Mouse (Mus musculus) liver, adult 2 months (tissue): ENCODE results near the gene Jun. TPM values are rescaled to one million over a fixed set of nuclear protein-coding genes. Genes with fewer than 3 reads are reported as not detected.

Source experiments
- DNase-seq: peaks from one replicate; pipeline ENCODE4 v3.0.0-alpha.2; 2011; ENCODE audit warnings: low read depth, low spot score; ENCODE audit errors: extremely low read depth
- H3K27ac ChIP-seq: fragments of 200-500 bp; replicated peaks from 2 replicates; pipeline ENCODE4 v1.5.1; 2012; ENCODE audit warnings: low read depth, mild to moderate bottlenecking, control low read depth, inconsistent platforms, low read length; ENCODE audit not compliant: insufficient read depth
- H3K27me3 ChIP-seq: fragments of 200-500 bp; 2 replicates; pipeline ENCODE4 v1.6.1; 2012; ENCODE audit warnings: mild to moderate bottlenecking, moderate library complexity, low read length, inconsistent platforms; ENCODE audit not compliant: control insufficient read depth, insufficient read depth
- H3K36me3 ChIP-seq: fragments of 200-500 bp; 2 replicates; pipeline ENCODE4 v1.6.1; 2012; ENCODE audit warnings: low read length, inconsistent platforms; ENCODE audit not compliant: control insufficient read depth, insufficient read depth
- H3K4me1 ChIP-seq: fragments of 200-500 bp; 2 replicates; pipeline ENCODE4 v1.6.1; 2011; ENCODE audit warnings: low read length; ENCODE audit not compliant: control insufficient read depth, insufficient read depth
- H3K4me3 ChIP-seq: fragments of 200-500 bp; 2 replicates; pipeline ENCODE4 v1.5.1; 2011; ENCODE audit warnings: low read depth, mild to moderate bottlenecking, control low read depth, low read length, moderate library complexity; ENCODE audit not compliant: insufficient read depth
- H3K79me2 ChIP-seq: fragments of 200-500 bp; 2 replicates; pipeline ENCODE4 v1.6.1; 2012; ENCODE audit warnings: inconsistent platforms, mild to moderate bottlenecking, low read length, moderate library complexity; ENCODE audit not compliant: control insufficient read depth, insufficient read depth
- H3K9ac ChIP-seq: fragments of 200-500 bp; 2 replicates; pipeline ENCODE4 v1.6.1; 2012; ENCODE audit warnings: low read depth, mild to moderate bottlenecking, control low read depth, inconsistent platforms, low read length
- CTCF ChIP-seq: fragments of 200-500 bp; IDR thresholded peaks from 2 replicates; pipeline ENCODE4 v1.5.1; 2011; ENCODE audit warnings: low read depth, low read length, control low read depth
- POLR2A ChIP-seq: fragments of 200-500 bp; IDR thresholded peaks from 2 replicates; pipeline ENCODE4 v1.6.1; 2011; ENCODE audit warnings: low read length, control low read depth; ENCODE audit not compliant: insufficient read depth; ENCODE audit errors: extremely low read depth
- WGBS: fragments of 180-500 bp; shearing (Covaris S2); methylation state at CpG from one replicate; pipeline ENCODE4 v1.1.7; 2018; 5-methylcytosine and 5-hydroxymethylcytosine counted together
- polyA plus RNA-seq: library from polyadenylated mRNA; depleted of rRNA; stranded (reverse); fragments of >200 nt; gene quantifications from 2 replicates; pipeline ENCODE4 v1.2.3, GENCODE M21; 2012
- total RNA-seq: library from RNA; depleted of rRNA; stranded (reverse); fragments of >200 nt; gene quantifications from 2 replicates; pipeline ENCODE4 v1.2.3, GENCODE M21; 2014

The Jun gene
- total and polyA plus RNA-seq, 2 experiments: 3.7 to 5.7 TPM

- Histone ChIP-seq H3K27ac (no peak overlapping the region), H3K36me3 (no peaks in the 10 kb centered on the region), H3K4me1 (no peaks in the 10 kb centered on the region), H3K79me2 (no peaks in the 10 kb centered on the region), H3K9ac (no peak overlapping the region), H3K27me3 (no peaks in the 10 kb centered on the region), H3K4me3 (no peak overlapping the region)
- no peak for TF ChIP-seq POLR2A
- TF ChIP-seq CTCF: no peak
- 87% methylated on average over 4 of the region's 4 CpGs for WGBS
- DNase-seq: no peak
Observed at GRCm38 (mm10) chr4:95092516-95092915, 40.5 kb upstream of the Jun start.

GRCm38 (mm10) chr4:95091536-95091935, 39.5 kb upstream of the Jun start:
- Histone ChIP-seq H3K36me3 (no peaks in the 10 kb centered on the region), H3K27ac (no peak overlapping the region), H3K27me3 (no peaks in the 10 kb centered on the region), H3K79me2 (no peaks in the 10 kb centered on the region), H3K4me1 (no peaks in the 10 kb centered on the region), H3K4me3 (no peak overlapping the region), H3K9ac (no peak overlapping the region)
- WGBS: 82% methylated on average over 4 of the region's 4 CpGs
- TF ChIP-seq CTCF: no peak
- no peak for TF ChIP-seq POLR2A
- DNase-seq: no peak

DNA sequence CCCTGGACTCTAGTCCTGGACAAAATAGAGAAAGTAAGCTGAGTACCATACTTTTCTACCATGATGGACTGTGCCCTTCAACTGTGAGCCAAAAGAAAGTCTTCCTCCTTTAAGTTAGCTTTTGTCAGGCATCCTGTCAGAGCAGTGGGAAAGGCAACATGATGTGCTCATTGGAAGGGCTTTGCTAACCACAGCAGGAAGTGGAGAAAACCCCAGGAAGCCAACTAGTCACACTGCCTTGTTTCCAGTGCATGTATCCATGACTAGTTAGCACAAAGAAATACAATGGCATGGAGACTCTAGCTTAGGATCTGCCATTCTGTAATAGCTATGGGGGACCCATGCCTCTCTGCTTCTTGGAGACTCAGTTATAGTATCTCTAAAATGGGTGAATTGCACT, 37.9 kb upstream of the Jun start:
- H3K79me2 ChIP-seq: no peaks in the 10 kb centered on the region

GRCm38 (mm10) chr4:95089053-95089452, 37.0 kb upstream of the Jun start:
- H3K4me3 ChIP-seq: no peak overlapping the region

More for the DNA sequence above, 37.9 kb upstream of the Jun start:
- no peak for DNase-seq
- no peak overlapping the region for H3K27ac ChIP-seq
- TF ChIP-seq CTCF: no peak
- no peak for TF ChIP-seq POLR2A
- no peaks in the 10 kb centered on the region for H3K36me3 ChIP-seq
- H3K4me1 ChIP-seq: no peaks in the 10 kb centered on the region
- no peaks in the 10 kb centered on the region for H3K27me3 ChIP-seq
- no peak overlapping the region for H3K4me3 ChIP-seq
- H3K9ac ChIP-seq: no peak overlapping the region

DNA sequence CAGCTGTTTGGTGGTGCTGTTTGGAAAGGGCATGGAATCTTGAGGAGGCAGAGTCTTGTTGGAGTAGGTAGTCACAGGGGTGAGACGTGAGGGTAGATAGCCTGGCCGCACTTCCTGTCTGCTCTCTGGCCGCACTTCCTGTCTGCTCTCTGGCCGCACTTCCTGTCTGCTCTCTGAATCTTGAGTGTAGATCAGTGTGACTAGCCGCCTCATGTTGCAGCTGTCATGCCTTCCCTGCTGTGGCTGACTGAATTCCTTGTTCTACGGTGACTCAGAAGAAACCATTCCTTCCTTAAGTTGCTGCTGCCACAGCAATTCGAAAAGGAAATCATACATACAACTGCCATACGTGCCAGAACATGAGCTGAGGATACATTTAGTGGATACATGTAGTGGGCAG, 31.9 kb upstream of the Jun start:
- Histone ChIP-seq H3K4me3 (no peak overlapping the region), H3K36me3 (no peaks in the 10 kb centered on the region), H3K9ac (no peak overlapping the region), H3K27me3 (no peaks in the 10 kb centered on the region), H3K79me2 (no peaks in the 10 kb centered on the region), H3K4me1 (no peaks in the 10 kb centered on the region), H3K27ac (no peak overlapping the region)
- DNase-seq: no peak
- 82% methylated on average over 8 of the region's 8 CpGs for WGBS
- TF ChIP-seq POLR2A (no peak), CTCF (no peak)

More at GRCm38 (mm10) chr4:95089053-95089452, 37.0 kb upstream of the Jun start:
- Histone ChIP-seq H3K9ac (no peak overlapping the region), H3K27me3 (no peaks in the 10 kb centered on the region), H3K79me2 (no peaks in the 10 kb centered on the region), H3K4me1 (no peaks in the 10 kb centered on the region), H3K27ac (no peak overlapping the region), H3K36me3 (no peaks in the 10 kb centered on the region)
- 94% methylated on average over 5 of the region's 5 CpGs for WGBS
- TF ChIP-seq CTCF: no peak
- no peak for DNase-seq

DNA sequence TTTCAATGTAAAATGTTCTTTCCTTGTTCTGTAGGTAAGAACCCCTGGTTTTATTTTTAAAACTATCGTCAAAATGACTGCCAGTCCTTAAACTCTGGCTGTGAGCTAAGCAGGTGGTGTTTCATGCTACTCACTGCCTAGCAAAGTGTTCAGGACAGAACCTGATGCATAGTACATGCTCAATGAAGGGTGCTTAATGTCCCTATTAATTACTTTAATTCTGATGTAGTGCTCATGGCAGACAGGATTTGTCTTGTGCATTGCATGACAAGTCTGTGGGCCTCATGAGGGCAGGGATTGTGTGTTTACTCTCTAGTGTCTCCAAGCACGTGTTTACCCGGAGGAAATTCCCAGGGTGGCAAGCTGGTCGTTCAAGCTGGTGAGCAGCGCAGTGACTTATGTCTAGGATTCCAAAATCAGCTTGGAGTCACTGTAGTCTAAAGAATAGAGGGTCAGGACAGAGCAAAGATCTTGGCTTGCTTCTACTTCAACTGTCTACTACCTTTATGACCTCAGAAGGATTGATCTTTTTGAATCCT, 31.2 kb upstream of the Jun start:
- no peaks in the 10 kb centered on the region for H3K27me3 ChIP-seq
- H3K36me3 ChIP-seq: no peaks in the 10 kb centered on the region
- H3K4me3 ChIP-seq: no peak overlapping the region
- no peaks in the 10 kb centered on the region for H3K79me2 ChIP-seq
- 81% methylated on average over 5 of the region's 5 CpGs for WGBS
- H3K4me1 ChIP-seq: no peaks in the 10 kb centered on the region
- no peak for TF ChIP-seq CTCF
- TF ChIP-seq POLR2A: no peak
- DNase-seq: no peak
- H3K9ac ChIP-seq: no peak overlapping the region
- H3K27ac ChIP-seq: no peak overlapping the region
